Mouse (Mus musculus): ENCODE measurements around the gene Ttc30b. TPM values are rescaled to one million over a fixed set of nuclear protein-coding genes. Genes with fewer than 3 reads are reported as not detected.

Gene Ttc30b
- total RNA-seq, 1 experiment = 2.3 TPM

DNA sequence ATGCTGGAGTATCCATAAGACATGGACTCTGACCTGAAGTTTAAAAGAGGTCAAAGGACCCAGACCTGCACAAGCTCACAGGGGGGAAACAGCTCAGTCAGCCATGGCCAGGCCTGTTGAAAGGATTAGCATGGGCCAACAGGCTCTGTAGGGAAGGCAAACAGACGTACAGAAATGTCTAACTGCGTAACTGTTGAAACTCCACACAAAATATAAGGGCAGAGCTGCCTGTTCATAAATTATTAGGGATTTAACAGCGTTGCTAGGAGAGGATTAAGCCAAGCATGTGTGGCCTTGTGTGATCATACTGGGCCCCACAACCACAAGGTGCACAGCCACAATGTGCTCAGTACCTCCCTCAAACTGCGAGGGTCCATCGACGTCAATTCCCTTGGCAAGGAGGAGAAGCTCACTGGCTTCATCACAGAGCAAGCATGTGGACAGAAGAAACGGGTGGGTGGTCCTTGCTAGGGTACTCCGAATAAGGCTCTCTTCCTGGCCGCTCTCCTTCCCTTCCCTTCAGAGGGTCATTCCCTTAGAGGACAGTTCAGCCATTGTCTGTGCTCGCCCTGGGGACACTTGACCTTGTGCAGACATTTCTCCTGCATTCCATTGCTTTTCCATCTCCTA lies 24.9 kb upstream of the Ttc30b start:
- no peaks in the 10 kb centered on the region for H3K9me3 ChIP-seq (ENCODE audit: control insufficient read depth, insufficient read depth, low read depth, low read length)
- H3K4me3 ChIP-seq (ENCODE audit: insufficient read depth in 1 of 2, low read depth in 1 of 2, low read length in 2 of 2, poor library complexity in 1 of 2, severe bottlenecking in 1 of 2) = no peak overlapping the region
- in situ Hi-C loops (cut with MboI; ENCODE audit: low sequenced_read_pairs in 2 of 2, unreplicated experiment in 2 of 2) = loop anchor here (10.0 to 25.0 kb wide), 2 partner anchors 179 to 351 kb away; no protein-coding TSS in a partner anchor
- H3K9ac ChIP-seq (ENCODE audit: insufficient read depth, low read depth, low read length, poor library complexity, severe bottlenecking) = no peak overlapping the region
- peaks cover 11 to 19% of the 10 kb centered on the region in 2 experiments for H3K4me1 ChIP-seq (ENCODE audit: control insufficient read depth in 2 of 2, insufficient read depth in 2 of 2, low read length in 2 of 2, poor library complexity in 1 of 2)
- H3K27ac ChIP-seq (ENCODE audit: insufficient read depth, low read depth, low read length, poor library complexity, severe bottlenecking) = no peak overlapping the region
- no peaks in the 10 kb centered on the region for H3K36me3 ChIP-seq (ENCODE audit: control insufficient read depth, insufficient read depth, low read length, poor library complexity, severe bottlenecking)
- DNase-seq (ENCODE audit: low read depth, low spot score) = no peak
- TF ChIP-seq ZNF384 (IDR thresholded peaks at IDR 0.05; ENCODE audit: low read depth, low read length) (no peak), ZC3H11A (IDR thresholded peaks at IDR 0.05; ENCODE audit: borderline replicate concordance, low read depth, low read length) (no peak), HCFC1 (IDR thresholded peaks at IDR 0.05; ENCODE audit: borderline replicate concordance, insufficient read depth, low read length) (no peak), MAFK (IDR thresholded peaks at IDR 0.05; ENCODE audit: insufficient read depth, low read depth, low read length) (no peak), CHD2 (IDR thresholded peaks at IDR 0.05; ENCODE audit: low read depth, low read length) (no peak)

GRCm38 (mm10) chr2:75960366-75961330 lies 22.3 kb upstream of the Ttc30b start:
- peak overlapping the region; percentile 48; the same call in 1 of the 2 replicates for H3K27ac ChIP-seq (ENCODE audit: insufficient read depth, low read depth, low read length, poor library complexity, severe bottlenecking)
- H3K4me1 ChIP-seq (ENCODE audit: control insufficient read depth in 2 of 2, insufficient read depth in 2 of 2, low read length in 2 of 2, poor library complexity in 1 of 2) = peaks cover 11 to 19% of the 10 kb centered on the region in 2 experiments
- in situ Hi-C loops (cut with MboI; ENCODE audit: low sequenced_read_pairs in 2 of 2, unreplicated experiment in 2 of 2) = loop anchor here (10.0 to 25.0 kb wide), 2 partner anchors 176 to 348 kb away; no protein-coding TSS in a partner anchor
- H3K9me3 ChIP-seq (ENCODE audit: control insufficient read depth, insufficient read depth, low read depth, low read length) = no peaks in the 10 kb centered on the region
- peak; percentile 77 for DNase-seq (ENCODE audit: low read depth, low spot score)
- H3K9ac ChIP-seq (ENCODE audit: insufficient read depth, low read depth, low read length, poor library complexity, severe bottlenecking) = no peak overlapping the region; the same call in 1 of the 2 replicates
- H3K4me3 ChIP-seq (ENCODE audit: insufficient read depth in 1 of 2, low read depth in 1 of 2, low read length in 2 of 2, poor library complexity in 1 of 2, severe bottlenecking in 1 of 2) = peak overlapping the region in 1 of 2 experiments; percentile 35; a peak in 2 of 4 replicates
- H3K36me3 ChIP-seq (ENCODE audit: control insufficient read depth, insufficient read depth, low read length, poor library complexity, severe bottlenecking) = no peaks in the 10 kb centered on the region
- TF ChIP-seq CHD2 (IDR thresholded peaks at IDR 0.05; ENCODE audit: low read depth, low read length) (no peak), MAFK (IDR thresholded peaks at IDR 0.05; ENCODE audit: insufficient read depth, low read depth, low read length) (no peak), ZNF384 (IDR thresholded peaks at IDR 0.05; ENCODE audit: low read depth, low read length) (no peak), HCFC1 (IDR thresholded peaks at IDR 0.05; ENCODE audit: borderline replicate concordance, insufficient read depth, low read length) (no peak), ZC3H11A (IDR thresholded peaks at IDR 0.05; ENCODE audit: borderline replicate concordance, low read depth, low read length) (no peak)

GRCm38 (mm10) chr2:75959850-75960365 lies 21.5 kb upstream of the Ttc30b start:
- in situ Hi-C loops (cut with MboI; ENCODE audit: low sequenced_read_pairs in 2 of 2, unreplicated experiment in 2 of 2) = loop anchor here (10.0 to 25.0 kb wide), 2 partner anchors 175 to 348 kb away; no protein-coding TSS in a partner anchor

DNA sequence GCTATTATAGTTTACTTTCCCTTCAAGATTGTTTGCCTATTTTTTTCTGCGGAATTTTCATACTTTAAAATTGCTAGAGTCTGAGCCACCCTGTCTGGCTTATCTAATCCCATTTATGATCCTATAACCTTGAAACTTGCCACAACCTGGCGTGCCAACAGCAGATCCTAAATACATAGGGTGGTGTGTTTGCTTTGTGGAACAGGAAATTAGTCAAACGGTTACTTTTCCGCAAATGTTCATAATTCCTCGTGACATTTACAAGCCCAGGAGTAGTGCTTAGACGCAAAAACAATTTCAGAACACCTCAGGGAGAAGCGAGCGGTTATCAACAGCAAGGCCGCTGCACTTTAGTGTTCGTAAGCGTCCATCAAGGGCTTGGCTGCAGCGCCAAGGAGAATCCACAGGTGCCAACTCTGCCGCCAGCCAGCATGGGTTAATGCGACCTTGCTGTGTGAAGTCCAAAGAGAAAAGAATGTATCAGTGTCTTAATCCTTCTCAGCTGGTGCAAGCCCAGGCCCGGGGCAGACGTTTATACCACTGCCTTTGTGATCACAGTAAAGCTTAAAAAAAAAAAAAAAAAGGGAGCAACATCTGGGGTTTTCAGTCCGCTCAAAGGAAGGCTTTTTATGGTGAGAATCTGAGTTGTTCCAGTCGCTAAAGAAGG lies 20.9 kb upstream of the Ttc30b start:
- in situ Hi-C loops (cut with MboI; ENCODE audit: low sequenced_read_pairs in 2 of 2, unreplicated experiment in 2 of 2) = loop anchor here (25.0 kb wide), 1 partner anchor 347 kb away; no protein-coding TSS in a partner anchor
- DNase-seq (ENCODE audit: low read depth, low spot score) = no peak

More at GRCm38 (mm10) chr2:75959850-75960365, 21.5 kb upstream of the Ttc30b start:
- TF ChIP-seq HCFC1 (IDR thresholded peaks at IDR 0.05; ENCODE audit: borderline replicate concordance, insufficient read depth, low read length) = no peak
- Histone ChIP-seq H3K27ac (ENCODE audit: insufficient read depth, low read depth, low read length, poor library complexity, severe bottlenecking) (peak overlapping the region; percentile 2; the same call in 1 of the 2 replicates), H3K4me1 (ENCODE audit: control insufficient read depth in 2 of 2, insufficient read depth in 2 of 2, low read length in 2 of 2, poor library complexity in 1 of 2) (peaks cover 10 to 20% of the 10 kb centered on the region in 2 experiments), H3K9me3 (ENCODE audit: control insufficient read depth, insufficient read depth, low read depth, low read length) (no peaks in the 10 kb centered on the region), H3K9ac (ENCODE audit: insufficient read depth, low read depth, low read length, poor library complexity, severe bottlenecking) (0 out of 2 replicates have a peak overlapping the region, but pooled peaks have one; percentile 1), H3K36me3 (ENCODE audit: control insufficient read depth, insufficient read depth, low read length, poor library complexity, severe bottlenecking) (no peaks in the 10 kb centered on the region), H3K4me3 (ENCODE audit: insufficient read depth in 1 of 2, low read depth in 1 of 2, low read length in 2 of 2, poor library complexity in 1 of 2, severe bottlenecking in 1 of 2) (peak overlapping the region in 1 of 2 experiments; percentile 35; a peak in 2 of 4 replicates)
- DNase-seq (ENCODE audit: low read depth, low spot score) = no peak

More for the DNA sequence above, 20.9 kb upstream of the Ttc30b start:
- Histone ChIP-seq H3K4me3 (ENCODE audit: insufficient read depth in 1 of 2, low read depth in 1 of 2, low read length in 2 of 2, poor library complexity in 1 of 2, severe bottlenecking in 1 of 2) (peak overlapping the region; percentile 24 to 35; a peak in 3 of 4 replicates), H3K4me1 (ENCODE audit: control insufficient read depth in 2 of 2, insufficient read depth in 2 of 2, low read length in 2 of 2, poor library complexity in 1 of 2) (peaks cover 8 to 17% of the 10 kb centered on the region in 2 experiments), H3K9me3 (ENCODE audit: control insufficient read depth, insufficient read depth, low read depth, low read length) (no peaks in the 10 kb centered on the region), H3K9ac (ENCODE audit: insufficient read depth, low read depth, low read length, poor library complexity, severe bottlenecking) (0 out of 2 replicates have a peak overlapping the region, but pooled peaks have one; percentile 30), H3K36me3 (ENCODE audit: control insufficient read depth, insufficient read depth, low read length, poor library complexity, severe bottlenecking) (no peaks in the 10 kb centered on the region), H3K27ac (ENCODE audit: insufficient read depth, low read depth, low read length, poor library complexity, severe bottlenecking) (no peak overlapping the region; the same call in 1 of the 2 replicates)
- TF ChIP-seq ZNF384 (IDR thresholded peaks at IDR 0.05; ENCODE audit: low read depth, low read length) = peak; percentile 92
- no peak for TF ChIP-seq ZC3H11A (IDR thresholded peaks at IDR 0.05; ENCODE audit: borderline replicate concordance, low read depth, low read length)

All from ES-E14 (cell line).